Mouse (Mus musculus): ENCODE measurements around the gene Cd300a.
A peak's percentile ranks its signal among the peaks of the same experiment; 100 is the strongest.

The Cd300a gene

GRCm38 (mm10) chr11:114907567-114907966 is 17.7 kb downstream of the Cd300a start:
- no peak for DNase-seq (ENCODE audit: low spot score)

- no peak for DNase-seq (ENCODE audit: low spot score)
These were observed 18.2 kb downstream of the Cd300a start for GRCm38 (mm10) chr11:114908086-114908485.

GRCm38 (mm10) chr11:114909538-114909937 is 19.7 kb downstream of the Cd300a start:
- peak; percentile 20 for DNase-seq (ENCODE audit: low spot score)

DNA sequence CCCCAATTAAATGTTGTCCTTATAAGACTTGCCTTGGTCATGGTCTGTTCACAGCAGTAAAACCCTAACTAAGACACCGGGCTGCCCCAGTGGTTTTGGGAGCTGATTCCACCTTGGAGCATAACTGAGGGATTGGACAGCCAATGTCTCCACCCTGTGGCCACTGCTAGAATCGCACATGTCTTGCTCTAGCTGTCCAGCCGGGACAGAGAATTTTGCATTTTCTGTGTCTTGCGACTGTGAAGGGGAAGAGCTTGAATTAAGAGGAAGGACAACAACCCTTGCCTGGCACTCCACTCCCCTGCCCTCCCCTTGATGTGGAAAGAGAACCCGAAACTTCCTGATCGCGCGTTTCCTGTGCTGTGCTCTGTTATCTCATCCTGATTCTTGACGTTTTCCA is 23.0 kb downstream of the Cd300a start:
- DNase-seq (ENCODE audit: low spot score): peak; percentile 95

GRCm38 (mm10) chr11:114914978-114915377 is 25.1 kb downstream of the Cd300a start:
- DNase-seq (ENCODE audit: low spot score): no peak

DNA sequence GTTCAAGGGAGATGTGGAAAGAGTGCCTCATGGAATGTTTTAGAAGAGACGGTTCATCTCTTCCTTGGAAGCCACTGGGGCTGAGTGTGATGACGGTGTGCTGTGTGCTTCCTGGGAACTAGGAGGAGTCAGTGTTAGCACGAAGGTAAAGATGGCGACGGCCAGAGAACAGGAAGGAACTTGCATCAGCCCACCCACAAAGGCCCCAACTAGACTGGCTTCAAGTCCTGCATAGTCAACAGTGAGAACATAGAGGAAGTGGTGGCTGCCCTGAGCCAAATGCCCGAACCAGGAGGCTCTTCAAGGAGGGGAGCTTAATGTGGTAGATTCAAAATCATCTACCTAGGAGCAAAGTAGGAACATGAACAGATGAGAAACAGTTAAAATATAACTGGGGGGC is 27.3 kb downstream of the Cd300a start:
- no peak for DNase-seq (ENCODE audit: low spot score)

GRCm38 (mm10) chr11:114922439-114922838 is 32.6 kb downstream of the Cd300a start:
- DNase-seq (ENCODE audit: low spot score): no peak

DNA sequence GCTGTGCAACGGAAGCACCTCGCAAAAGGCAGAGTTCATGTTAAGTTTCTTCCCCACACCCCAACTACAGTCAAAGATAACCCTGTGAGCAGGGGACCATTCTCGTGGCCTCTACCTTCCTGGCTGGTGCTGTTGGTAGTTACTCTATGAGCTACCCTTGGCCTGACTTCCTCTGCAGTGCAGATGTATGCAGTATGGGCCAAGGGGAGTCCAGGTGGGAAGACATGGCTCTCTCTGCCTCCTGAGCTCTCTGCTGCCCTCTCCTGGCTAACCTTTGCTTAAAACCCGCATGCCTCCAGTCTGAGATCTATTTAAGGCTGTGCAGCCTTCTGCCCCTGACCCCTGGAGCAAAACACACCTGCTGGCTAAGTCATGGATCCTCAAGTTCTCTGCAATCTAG is 34.1 kb downstream of the Cd300a start:
- peak; percentile 50 for DNase-seq (ENCODE audit: low spot score)

- DNase-seq (ENCODE audit: low spot score): no peak
These were observed 39.7 kb downstream of the Cd300a start for GRCm38 (mm10) chr11:114929581-114929980.

GRCm38 (mm10) chr11:114931041-114931440 is 41.2 kb downstream of the Cd300a start:
- no peak for DNase-seq (ENCODE audit: low spot score)

- DNase-seq (ENCODE audit: low spot score): no peak
These were observed 43.8 kb downstream of the Cd300a start for GRCm38 (mm10) chr11:114933591-114933990.

DNA sequence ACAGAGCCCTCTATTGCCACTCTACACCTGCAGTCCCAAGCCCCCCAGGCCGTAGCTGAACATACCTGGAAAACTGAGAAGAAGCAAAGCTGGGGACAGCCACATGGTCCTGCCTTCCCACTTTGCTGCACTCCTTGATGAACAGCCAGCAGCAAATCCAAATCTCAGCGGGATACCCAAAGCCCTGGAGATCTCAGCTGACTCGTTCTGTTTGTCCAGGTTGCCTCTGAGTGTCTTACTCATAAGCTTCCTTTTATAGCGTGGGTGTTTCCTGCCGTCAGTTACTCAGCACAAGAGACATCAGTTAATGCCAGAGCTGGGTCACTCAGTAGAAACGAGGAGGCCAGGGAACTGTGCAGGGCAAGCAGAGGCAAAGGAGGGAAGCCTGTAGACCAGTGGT is 44.3 kb downstream of the Cd300a start, which contains the start of gene Cd300lb:
Gene Cd300lb (minus strand): TSS at position 243 of the 400 bp plus-strand sequence.
- no peak for DNase-seq (ENCODE audit: low spot score)
